Mouse (Mus musculus) urinary bladder, postnatal 36 days (tissue): ENCODE data around the gene Ostf1.
A peak's percentile ranks its signal among the peaks of the same experiment; 100 is the strongest.

Experiments used
- DNase-seq, 2 experiments: peaks; one replicate each; pipeline ENCODE4 v3.0.0; 2022; ENCODE audit warnings: low spot score in 2 of 2, mixed read lengths in 1 of 2

Ostf1 gene

DNA sequence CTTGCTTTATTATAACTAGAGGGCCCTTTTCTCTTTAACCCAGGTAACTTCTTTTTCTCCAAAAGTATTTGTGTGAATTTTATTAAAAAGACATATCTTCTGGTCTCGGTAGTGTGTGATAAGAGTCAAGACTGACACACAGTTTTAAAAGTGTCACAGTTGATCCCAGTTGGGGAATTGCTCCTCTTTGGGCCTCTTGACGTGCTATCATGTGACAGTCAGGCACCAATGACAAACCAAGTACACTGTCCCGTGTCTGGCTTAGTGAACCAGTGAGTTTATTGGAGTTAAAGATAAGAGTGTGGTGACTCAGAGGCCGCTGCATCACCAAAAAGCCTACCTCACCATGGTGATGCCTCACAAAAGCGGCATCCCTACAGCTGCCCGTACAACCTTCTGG is 12.5 kb upstream of the Ostf1 start:
- no peak for DNase-seq

GRCm38 (mm10) chr19:18643411-18643810 is 11.8 kb upstream of the Ostf1 start:
- DNase-seq, result no peak

DNA sequence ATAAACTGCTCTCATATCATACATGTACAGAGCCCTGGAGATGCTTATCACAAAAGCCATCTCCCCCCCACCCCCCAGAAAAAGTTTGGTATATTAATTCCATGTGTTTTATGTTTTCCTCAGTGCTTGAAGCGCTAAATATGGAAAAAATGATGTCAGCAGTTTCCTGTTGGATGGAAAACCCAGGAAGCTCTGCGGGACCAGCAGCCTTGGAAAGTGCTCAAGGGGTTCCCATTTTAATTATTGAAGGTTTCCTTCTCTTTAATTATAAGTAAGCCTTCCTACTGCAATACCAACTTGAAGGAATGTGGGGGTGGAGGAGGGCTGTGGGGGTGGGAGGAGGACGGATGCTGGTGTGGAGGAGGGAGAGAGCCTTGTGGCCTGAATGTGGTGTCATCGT is 9.4 kb upstream of the Ostf1 start:
- no peak for DNase-seq

DNA sequence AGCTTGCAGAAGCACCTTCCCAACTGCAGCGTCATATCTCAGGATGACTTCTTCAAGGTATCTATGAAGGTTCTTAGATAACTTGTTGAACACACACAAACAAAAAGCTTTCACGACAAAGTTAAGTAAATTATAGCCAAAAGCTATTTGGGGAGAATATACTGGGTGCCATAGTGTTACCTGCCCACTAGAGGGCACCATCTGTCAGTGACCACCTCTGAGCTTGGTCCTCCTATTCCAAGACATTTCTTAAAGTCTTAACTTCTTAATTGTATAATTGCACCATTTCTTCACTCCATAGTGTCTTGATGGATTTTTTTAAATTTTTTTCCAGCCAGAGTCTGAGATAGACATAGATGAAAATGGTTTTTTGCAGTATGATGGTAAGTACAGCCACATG is 7.9 kb upstream of the Ostf1 start:
- DNase-seq, result no peak

- no peak for DNase-seq
Observed at GRCm38 (mm10) chr19:18638949-18639348, 7.3 kb upstream of the Ostf1 start.

DNA sequence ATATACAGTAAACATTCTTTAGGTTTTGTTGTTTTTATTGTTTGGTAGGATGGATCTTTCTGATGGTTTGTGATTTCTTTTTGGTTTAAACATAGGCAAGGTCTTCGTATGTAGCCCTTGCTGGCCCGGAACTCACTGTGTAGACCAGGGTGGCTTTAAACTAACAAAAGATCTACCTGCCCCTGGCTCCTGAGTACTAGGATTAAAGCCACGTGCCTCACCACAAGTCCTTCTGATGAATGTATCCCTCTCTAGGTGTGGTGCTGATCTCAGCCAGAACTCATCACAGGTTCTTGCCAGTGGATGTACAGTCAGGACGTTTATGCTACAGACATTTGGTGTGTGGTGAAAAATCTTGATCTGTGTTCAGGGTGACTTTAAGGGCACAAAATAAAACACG is 6.3 kb upstream of the Ostf1 start:
- no peak for DNase-seq

DNA sequence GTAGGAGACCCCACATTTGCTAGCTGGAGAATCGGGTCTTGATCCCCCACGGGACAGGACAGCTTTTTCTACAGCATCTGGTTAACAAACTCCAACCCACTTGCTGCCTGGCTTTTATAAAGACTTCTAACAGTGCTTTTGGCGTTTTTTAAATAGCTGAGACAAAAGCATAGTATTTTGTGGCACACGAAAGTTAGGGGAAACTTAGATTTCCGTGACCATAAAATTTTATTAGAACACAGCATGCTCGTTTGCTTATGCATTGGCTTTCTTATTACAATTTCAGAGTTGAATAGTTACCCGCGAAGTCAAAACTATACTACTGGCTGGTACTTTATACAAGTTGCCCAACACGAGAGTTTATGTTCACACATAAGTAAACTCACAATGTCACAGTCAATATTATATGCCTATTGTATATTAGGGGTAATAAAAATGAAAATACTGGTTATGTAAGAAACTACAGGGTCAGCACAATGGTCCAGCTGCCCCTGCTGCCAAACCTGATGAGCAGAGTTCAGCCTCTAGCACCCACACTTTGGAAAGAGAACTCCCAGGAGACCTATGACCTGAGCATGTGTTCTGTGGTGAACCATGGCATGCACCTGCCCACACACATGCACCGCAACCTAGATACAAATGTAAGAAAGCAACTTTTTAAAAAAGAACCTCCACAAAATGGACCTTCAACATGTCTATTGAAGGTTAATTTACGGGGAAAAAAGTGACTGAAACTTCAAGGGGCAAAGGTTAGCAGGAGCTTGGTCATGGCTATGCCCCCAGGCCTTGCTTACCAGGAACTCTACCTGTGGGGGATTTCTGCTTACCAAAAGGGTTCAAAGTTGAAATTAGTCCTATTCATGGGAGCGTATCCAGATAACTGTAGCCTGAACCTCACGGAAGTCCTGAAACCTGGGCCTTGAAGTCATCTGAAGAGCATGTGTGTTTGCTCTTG is 885 bp upstream of the Ostf1 start:
- no peak for DNase-seq

GRCm38 (mm10) chr19:18631161-18631643 is 421 bp downstream of the Ostf1 start:
- DNase-seq, result peak; percentile 9 to 78

- peak; percentile 24 to 48 for DNase-seq
Observed at GRCm38 (mm10) chr19:18630221-18631119, 1.2 kb downstream of the Ostf1 start.

- peak in 1 of 2 experiments; percentile 17 for DNase-seq
Observed at GRCm38 (mm10) chr19:18629589-18629988, 2.0 kb downstream of the Ostf1 start.

GRCm38 (mm10) chr19:18623894-18624293 is 7.7 kb downstream of the Ostf1 start:
- no peak for DNase-seq

- DNase-seq, result no peak
Observed at GRCm38 (mm10) chr19:18619691-18620090, 11.9 kb downstream of the Ostf1 start.

- no peak for DNase-seq
Observed at GRCm38 (mm10) chr19:18619060-18619459, 12.6 kb downstream of the Ostf1 start.

DNA sequence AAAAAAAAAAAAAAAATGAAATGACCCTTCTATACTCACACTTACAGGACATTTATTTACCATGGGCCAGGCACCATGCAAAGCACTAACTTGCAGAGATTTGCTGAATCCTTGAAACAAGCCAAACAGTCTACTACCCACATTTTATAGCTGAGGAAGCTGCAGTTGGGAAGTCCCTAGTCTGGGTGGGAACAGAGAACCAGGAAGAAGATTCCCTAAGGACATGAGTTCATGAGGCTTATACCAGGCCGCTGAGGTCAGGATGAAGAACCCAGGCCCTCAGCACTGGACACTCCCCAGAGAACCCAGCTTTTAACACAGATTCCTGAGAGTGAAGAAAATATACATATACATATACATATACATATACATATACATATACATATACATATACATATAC is 14.1 kb downstream of the Ostf1 start:
- DNase-seq, result no peak

GRCm38 (mm10) chr19:18615680-18616240 is 15.9 kb downstream of the Ostf1 start:
- no peak for DNase-seq

DNA sequence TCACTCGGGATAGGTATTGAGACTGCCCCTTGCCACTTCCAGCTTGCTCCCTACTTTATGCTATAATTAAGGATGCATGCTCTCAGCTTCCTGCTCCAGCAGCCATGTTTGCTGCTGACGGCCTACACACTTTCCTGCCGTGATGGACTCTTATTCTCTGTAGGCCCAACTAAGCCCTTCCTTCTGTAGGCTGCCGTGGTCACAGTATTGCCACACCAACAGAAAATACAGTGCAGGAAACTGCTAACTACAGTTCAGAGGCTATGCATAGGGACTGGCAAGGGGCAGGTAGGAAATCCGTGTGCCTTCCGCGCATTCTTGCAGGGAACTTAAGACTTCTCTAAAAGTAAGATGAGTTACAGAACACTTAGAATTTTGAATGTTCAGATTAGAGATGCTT is 17.3 kb downstream of the Ostf1 start:
- no peak for DNase-seq

DNA sequence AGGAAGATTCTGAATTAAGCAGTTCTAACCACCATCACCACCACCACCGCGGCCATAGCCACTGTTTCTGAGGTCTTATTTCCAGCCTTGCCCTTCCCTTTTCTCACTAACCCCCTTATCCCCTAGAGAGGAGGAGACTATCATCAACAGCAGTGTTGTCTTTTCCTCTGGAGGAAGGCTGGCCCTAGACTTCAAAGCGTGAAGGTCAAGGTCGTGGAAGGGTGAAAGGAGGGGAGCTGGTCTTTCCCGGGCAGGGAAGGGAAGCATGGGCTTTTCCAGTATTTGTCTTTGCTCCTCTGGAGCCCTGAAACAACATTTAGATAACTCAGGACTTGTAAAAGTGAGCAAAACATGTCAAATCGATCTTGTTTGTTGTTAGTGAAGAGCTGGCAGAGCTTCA is 22.6 kb downstream of the Ostf1 start:
- no peak for DNase-seq

- DNase-seq, result no peak
Observed at GRCm38 (mm10) chr19:18607907-18608306, 23.7 kb downstream of the Ostf1 start.

DNA sequence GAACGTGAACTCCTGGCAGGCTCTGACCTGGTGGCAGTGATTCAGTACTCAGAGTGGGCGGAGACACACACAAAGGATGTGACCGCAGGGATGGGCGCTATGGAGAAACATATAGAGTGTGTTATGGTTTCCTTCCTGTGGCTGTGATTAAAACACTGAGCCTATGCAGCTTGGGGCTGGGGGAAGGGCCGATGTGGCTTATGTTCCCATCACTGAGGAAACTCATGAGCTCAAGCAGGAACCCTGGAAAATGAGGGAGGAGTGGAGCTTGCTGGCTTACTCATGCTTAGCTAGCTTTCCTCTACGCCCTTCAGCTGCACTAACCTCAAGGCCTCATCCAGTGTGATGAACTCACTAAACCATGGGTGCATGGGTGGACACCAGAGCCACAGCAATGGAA is 28.6 kb downstream of the Ostf1 start:
- DNase-seq, result no peak

DNA sequence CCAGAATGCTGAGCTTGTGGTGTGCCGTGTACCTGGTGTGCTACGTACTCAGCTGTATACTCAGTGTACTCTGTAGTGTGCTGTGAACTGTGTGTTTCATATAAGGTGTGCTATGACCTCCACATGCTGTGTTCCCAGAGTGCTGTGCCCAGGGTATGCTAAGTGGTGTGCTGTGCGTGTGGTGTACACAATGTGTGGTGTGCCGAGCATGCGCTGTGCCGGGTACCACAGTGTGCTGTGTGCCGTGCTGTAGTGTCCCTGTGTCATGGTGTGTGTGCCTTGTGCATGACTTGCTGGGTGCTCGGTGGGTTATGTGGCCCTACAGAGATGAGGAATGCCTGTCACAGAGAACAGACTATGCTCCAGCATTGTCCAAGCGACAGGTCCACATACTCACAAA is 31.0 kb downstream of the Ostf1 start:
- no peak for DNase-seq

DNA sequence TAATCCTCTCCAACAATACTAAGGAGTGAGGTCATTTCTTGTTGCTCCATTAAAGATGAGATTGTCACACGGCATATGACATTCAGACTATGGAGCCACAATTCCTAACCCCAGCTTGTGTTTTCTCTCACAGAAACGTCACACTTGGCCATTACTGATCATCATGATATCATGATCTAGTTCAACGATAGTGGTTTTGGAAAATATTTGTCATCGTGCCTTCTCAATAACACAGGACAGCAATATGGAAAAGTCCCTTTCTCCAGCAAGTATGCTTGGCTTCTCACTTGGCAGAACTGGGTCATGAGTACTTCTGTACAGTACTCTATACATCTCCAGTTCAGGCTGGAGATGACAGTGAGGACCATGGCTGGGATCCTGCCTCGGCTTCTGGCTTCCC is 32.0 kb downstream of the Ostf1 start:
- no peak for DNase-seq

- no peak for DNase-seq
Observed at GRCm38 (mm10) chr19:18599051-18599450, 32.6 kb downstream of the Ostf1 start.
